Mouse (Mus musculus) stomach, embryonic 16.5 days (tissue): ENCODE measurements at regions not wholly inside any gene's neighbourhood (a gene's known extent, or its start where the extent isn't known, plus 50 kb on each side); places are given as distances from the start of the nearest gene placed in this dataset.
A peak's percentile ranks its signal among the peaks of the same experiment; 100 is the strongest.

Experiments
- ATAC-seq: fragments of 200-750 bp; cut with Nextera tagmentation; 2 replicates; pipeline ENCODE4 v1.8.0; 2017; ENCODE audit warnings: moderate number of reproducible peaks, moderate TSS enrichment; ENCODE audit not compliant: insufficient read depth, low FRiP score
- H3K27ac ChIP-seq: fragments of 300-500 bp; sonication (generic); 2 replicates; pipeline ENCODE4 v1.5.1; 2014; ENCODE audit warnings: low read length
- H3K27me3 ChIP-seq: fragments of 300-500 bp; sonication (generic); 2 replicates; pipeline ENCODE4 v1.6.1; 2014; ENCODE audit warnings: low read length, control low read depth, mixed read lengths; ENCODE audit not compliant: control insufficient read depth, insufficient read depth
- H3K36me3 ChIP-seq: fragments of 300-500 bp; sonication (generic); 2 replicates; pipeline ENCODE4 v1.6.1; 2014; ENCODE audit warnings: low read length; ENCODE audit not compliant: control insufficient read depth, insufficient read depth
- H3K4me1 ChIP-seq: fragments of 300-500 bp; sonication (generic); 2 replicates; pipeline ENCODE4 v1.6.1; 2014; ENCODE audit warnings: low read length, control low read depth, mixed read lengths; ENCODE audit not compliant: control insufficient read depth, insufficient read depth
- H3K4me2 ChIP-seq: fragments of 300-500 bp; sonication (generic); 2 replicates; pipeline ENCODE4 v1.6.1; 2014; ENCODE audit warnings: low read depth, low read length, mixed read lengths
- H3K4me3 ChIP-seq: fragments of 300-500 bp; sonication (generic); replicated peaks from 2 replicates; pipeline ENCODE4 v1.5.1; 2014; ENCODE audit warnings: mild to moderate bottlenecking, low read length
- H3K9ac ChIP-seq: fragments of 300-500 bp; sonication (generic); 2 replicates; pipeline ENCODE4 v1.6.1; 2014; ENCODE audit warnings: low read length
- H3K9me3 ChIP-seq: fragments of 300-500 bp; sonication (generic); replicated peaks from 2 replicates; pipeline ENCODE4 v1.6.1; 2016; ENCODE audit warnings: low read length, control low read depth; ENCODE audit not compliant: control insufficient read depth
- WGBS: fragments of 180-500 bp; shearing (Covaris S2); extraction: QIAGEN DNeasy Blood & Tissue Kit; methylation state at CpG from one replicate; pipeline ENCODE4 v1.1.7; 2014; 5-methylcytosine and 5-hydroxymethylcytosine counted together

GRCm38 (mm10) chr2:50654221-50654952 is 357.8 kb upstream of the Mmadhc start:
- Histone ChIP-seq H3K9ac (no peak overlapping the region), H3K27ac (no peak overlapping the region), H3K9me3 (no peaks in the 10 kb centered on the region), H3K36me3 (no peaks in the 10 kb centered on the region), H3K4me2 (no peak overlapping the region), H3K27me3 (no peaks in the 10 kb centered on the region), H3K4me1 (no peaks in the 10 kb centered on the region; the same call in 1 of the 2 replicates), H3K4me3 (no peak overlapping the region)
- ATAC-seq: no peak
- WGBS: 85% methylated on average over 8 of the region's 8 CpGs

- H3K27me3 ChIP-seq: no peaks in the 10 kb centered on the region
- no peak overlapping the region for H3K9ac ChIP-seq
- no peaks in the 10 kb centered on the region for H3K36me3 ChIP-seq
- no peak overlapping the region for H3K4me3 ChIP-seq
- H3K4me2 ChIP-seq: no peak overlapping the region
- no peaks in the 10 kb centered on the region; the same call in 1 of the 2 replicates for H3K4me1 ChIP-seq
- no peak for ATAC-seq
- 82% methylated on average over 3 of the region's 3 CpGs for WGBS
- H3K9me3 ChIP-seq: no peaks in the 10 kb centered on the region
- H3K27ac ChIP-seq: no peak overlapping the region
These were observed 356.6 kb upstream of the Mmadhc start for GRCm38 (mm10) chr2:50653121-50653615.

GRCm38 (mm10) chr2:50649656-50650055 is 353.1 kb upstream of the Mmadhc start:
- H3K4me1 ChIP-seq: no peaks in the 10 kb centered on the region
- no peaks in the 10 kb centered on the region for H3K27me3 ChIP-seq
- WGBS: 59% methylated on average over 3 of the region's 3 CpGs
- no peaks in the 10 kb centered on the region for H3K36me3 ChIP-seq
- ATAC-seq: no peak
- H3K9me3 ChIP-seq: no peaks in the 10 kb centered on the region
- H3K27ac ChIP-seq: no peak overlapping the region
- no peak overlapping the region for H3K4me3 ChIP-seq
- no peak overlapping the region for H3K4me2 ChIP-seq
- H3K9ac ChIP-seq: peak overlapping the region; percentile 3; the same call in 1 of the 2 replicates

GRCm38 (mm10) chr2:50643219-50643618 is 346.6 kb upstream of the Mmadhc start:
- Histone ChIP-seq H3K27ac (no peak overlapping the region), H3K36me3 (no peaks in the 10 kb centered on the region), H3K9me3 (no peaks in the 10 kb centered on the region), H3K4me1 (no peaks in the 10 kb centered on the region), H3K4me2 (no peak overlapping the region), H3K27me3 (no peaks in the 10 kb centered on the region), H3K4me3 (no peak overlapping the region), H3K9ac (no peak overlapping the region)
- ATAC-seq: no peak
- WGBS: 82% methylated on average over 5 of the region's 5 CpGs

GRCm38 (mm10) chr2:50642198-50642597 is 345.6 kb upstream of the Mmadhc start:
- Histone ChIP-seq H3K4me1 (no peaks in the 10 kb centered on the region), H3K4me2 (no peak overlapping the region), H3K4me3 (no peak overlapping the region), H3K9me3 (no peaks in the 10 kb centered on the region), H3K9ac (no peak overlapping the region), H3K36me3 (no peaks in the 10 kb centered on the region), H3K27me3 (no peaks in the 10 kb centered on the region), H3K27ac (no peak overlapping the region)
- no peak for ATAC-seq
- 68% methylated on average over 2 of the region's 2 CpGs for WGBS

- no peak overlapping the region for H3K4me2 ChIP-seq
- no peak overlapping the region for H3K4me3 ChIP-seq
- H3K4me1 ChIP-seq: no peaks in the 10 kb centered on the region
- no peaks in the 10 kb centered on the region for H3K9me3 ChIP-seq
- H3K9ac ChIP-seq: no peak overlapping the region
- no peak overlapping the region for H3K27ac ChIP-seq
- no peaks in the 10 kb centered on the region for H3K36me3 ChIP-seq
- whole genome bisulfite sequencing: 72% methylated on average over 2 of the region's 2 CpGs
- H3K27me3 ChIP-seq: no peaks in the 10 kb centered on the region
- ATAC-seq: no peak
These were observed 339.3 kb upstream of the Mmadhc start for GRCm38 (mm10) chr2:50635896-50636295.

- Histone ChIP-seq H3K36me3 (no peaks in the 10 kb centered on the region), H3K9ac (no peak overlapping the region), H3K4me3 (no peak overlapping the region), H3K4me1 (no peaks in the 10 kb centered on the region), H3K27me3 (no peaks in the 10 kb centered on the region), H3K9me3 (no peaks in the 10 kb centered on the region), H3K27ac (no peak overlapping the region), H3K4me2 (no peak overlapping the region)
- ATAC-seq: no peak
These were observed 335.2 kb upstream of the Mmadhc start for GRCm38 (mm10) chr2:50631786-50632185.

GRCm38 (mm10) chr2:50627501-50627900 is 330.9 kb upstream of the Mmadhc start:
- Histone ChIP-seq H3K9me3 (no peaks in the 10 kb centered on the region), H3K4me2 (no peak overlapping the region), H3K36me3 (no peaks in the 10 kb centered on the region), H3K27me3 (no peaks in the 10 kb centered on the region), H3K9ac (no peak overlapping the region), H3K4me1 (peaks cover 4% of the 10 kb centered on the region), H3K27ac (no peak overlapping the region), H3K4me3 (no peak overlapping the region)
- ATAC-seq: no peak
- WGBS: 58% methylated on average over 2 of the region's 2 CpGs

- 39% methylated on average over 5 of the region's 5 CpGs for WGBS
- Histone ChIP-seq H3K27ac (no peak overlapping the region), H3K9me3 (no peaks in the 10 kb centered on the region), H3K4me1 (peaks cover 4% of the 10 kb centered on the region), H3K36me3 (no peaks in the 10 kb centered on the region), H3K27me3 (no peaks in the 10 kb centered on the region), H3K4me3 (no peak overlapping the region), H3K4me2 (no peak overlapping the region), H3K9ac (no peak overlapping the region)
- ATAC-seq: no peak
These were observed 328.7 kb upstream of the Mmadhc start for GRCm38 (mm10) chr2:50625233-50625749.
